Mouse (Mus musculus) cerebellum, postnatal 10 days (tissue): ENCODE measurements around the gene Bckdha.

Source experiments
- DNase-seq, 2 experiments: peaks; one replicate each; pipeline ENCODE4 v3.0.0; 2021; ENCODE audit warnings: mixed read lengths in 2 of 2

Gene Bckdha

DNA sequence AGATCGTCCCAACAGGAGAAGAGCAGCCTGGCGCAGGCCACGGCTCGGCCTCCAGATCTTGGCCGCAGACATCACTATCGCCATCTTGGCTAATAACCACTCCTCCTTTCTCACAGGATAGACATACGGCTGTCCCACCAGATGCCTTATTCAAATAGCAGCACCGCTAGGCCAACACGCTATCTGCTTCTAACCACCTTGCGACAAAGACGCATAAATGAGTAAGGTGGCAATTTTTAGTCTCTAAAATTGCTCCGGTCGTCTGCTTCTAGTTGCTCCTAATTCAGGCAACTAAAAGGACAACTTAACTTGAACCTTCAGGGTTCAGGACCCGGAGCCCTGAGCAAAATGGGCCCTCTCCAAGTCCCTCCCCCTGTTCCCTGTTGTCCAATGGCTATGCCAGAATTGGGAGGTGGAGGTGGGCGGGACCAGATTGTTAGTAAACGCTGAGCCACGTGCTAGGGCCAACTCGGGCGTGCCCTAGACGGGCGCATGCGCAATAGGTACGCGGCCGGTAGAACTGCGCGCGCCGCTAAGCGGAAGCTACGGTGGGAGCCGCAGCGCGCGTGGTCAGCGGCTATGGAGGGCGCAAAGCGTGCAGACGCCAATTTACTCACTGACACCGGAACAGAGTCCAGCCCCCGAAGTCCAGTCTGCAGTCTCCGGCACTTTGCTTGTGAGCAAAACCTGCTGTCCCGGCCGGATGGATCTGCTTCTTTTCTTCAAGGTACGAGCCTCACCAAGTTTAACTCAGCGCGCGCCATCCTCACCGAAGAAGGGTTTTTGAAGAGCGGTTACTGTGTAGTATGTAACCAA lies at the start of gene Bckdha, which contains the start of gene Exosc5:
Gene Bckdha, minus strand, starts transcription at position 325 of the 816 bp plus-strand sequence.
Gene Exosc5, plus strand, starts transcription at position 508 of the 816 bp plus-strand sequence.
- peak; percentile 100 for DNase-seq

DNA sequence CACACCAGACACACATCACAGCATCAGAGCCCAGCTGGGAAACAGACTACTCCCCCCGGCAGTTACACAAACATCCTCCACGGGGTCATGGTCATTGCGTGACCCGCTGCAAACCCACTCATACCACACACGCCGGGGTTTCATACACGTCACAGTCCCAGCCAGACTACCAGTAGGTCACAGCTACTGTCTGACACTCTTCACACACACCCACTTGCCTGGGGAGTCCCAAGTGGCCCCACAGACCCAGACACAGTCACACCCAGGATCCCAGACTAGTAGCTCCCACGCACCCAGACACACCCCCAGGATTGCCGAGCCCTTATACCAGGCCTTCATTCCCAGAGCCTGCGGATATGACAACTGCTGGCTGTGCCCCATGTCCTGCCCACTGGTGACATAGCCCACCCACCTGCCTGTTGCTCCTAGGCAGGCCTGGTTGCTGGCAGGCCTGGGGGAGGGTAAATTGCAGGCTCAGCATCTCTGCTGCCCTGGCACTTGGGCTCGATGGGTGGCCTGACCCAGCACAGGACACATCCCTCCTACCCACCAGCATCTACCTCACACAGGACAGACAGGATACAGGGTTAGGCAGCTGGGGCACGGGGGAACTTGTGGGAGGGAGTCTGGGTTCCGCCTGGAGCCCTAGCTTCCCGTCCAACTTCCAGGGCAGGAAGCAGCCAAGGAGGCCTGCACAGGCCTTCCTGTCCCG lies 49.0 kb upstream of the Bckdha start:
- peak in 1 of 2 experiments; percentile 34 for DNase-seq

DNA sequence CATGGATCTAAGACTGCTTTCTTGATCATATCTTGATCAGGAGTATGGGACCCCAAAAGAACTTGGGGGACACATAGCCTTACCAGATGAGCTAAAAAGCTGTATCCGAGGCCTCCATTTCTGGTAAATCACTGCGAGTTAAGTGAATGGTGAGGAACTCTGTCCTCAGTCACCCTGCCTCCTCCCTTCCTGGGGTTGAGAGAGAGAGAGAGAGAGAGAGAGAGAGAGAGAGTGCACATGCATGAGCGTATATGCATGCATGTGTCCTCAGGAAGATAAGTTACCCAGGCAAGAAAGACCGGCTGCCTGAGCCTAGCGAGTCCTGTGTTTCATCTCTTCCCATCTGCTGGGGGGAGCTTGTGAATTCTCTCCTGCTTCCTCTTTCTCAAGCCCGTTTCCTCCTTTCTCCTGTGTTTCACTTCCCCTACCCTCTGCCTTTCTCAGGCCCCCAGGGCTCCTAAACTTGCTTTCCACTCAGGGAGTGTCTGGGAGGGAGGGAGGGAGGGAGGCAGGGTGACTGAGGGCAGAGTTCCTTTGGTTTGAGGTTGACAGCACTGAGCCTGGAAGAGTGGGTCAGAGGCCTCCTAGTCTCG lies 47.9 kb upstream of the Bckdha start:
- no peak for DNase-seq

DNA sequence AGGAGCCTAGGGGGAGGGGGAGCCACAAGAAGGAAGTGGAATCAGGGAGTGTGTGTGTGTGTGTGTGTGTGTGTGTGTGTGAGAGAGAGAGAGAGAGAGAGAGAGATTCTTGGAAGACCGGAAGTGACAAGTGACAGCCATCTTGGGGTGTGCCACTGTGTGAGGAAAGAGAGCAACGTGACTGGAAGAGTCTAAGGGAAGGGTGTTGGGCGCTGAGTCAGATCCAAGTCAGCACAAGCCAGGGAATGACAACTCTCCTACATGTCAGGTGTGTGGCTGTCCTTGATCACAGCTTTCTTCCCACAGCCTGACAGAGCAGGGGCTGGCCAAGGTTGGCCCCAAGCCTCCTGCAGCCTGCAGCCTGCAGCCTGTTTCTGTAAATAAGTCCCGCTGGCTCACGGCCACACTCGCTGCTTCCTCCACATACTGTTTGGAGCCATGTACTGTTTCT lies 47.0 kb upstream of the Bckdha start:
- DNase-seq = peak; percentile 81 to 85

DNA sequence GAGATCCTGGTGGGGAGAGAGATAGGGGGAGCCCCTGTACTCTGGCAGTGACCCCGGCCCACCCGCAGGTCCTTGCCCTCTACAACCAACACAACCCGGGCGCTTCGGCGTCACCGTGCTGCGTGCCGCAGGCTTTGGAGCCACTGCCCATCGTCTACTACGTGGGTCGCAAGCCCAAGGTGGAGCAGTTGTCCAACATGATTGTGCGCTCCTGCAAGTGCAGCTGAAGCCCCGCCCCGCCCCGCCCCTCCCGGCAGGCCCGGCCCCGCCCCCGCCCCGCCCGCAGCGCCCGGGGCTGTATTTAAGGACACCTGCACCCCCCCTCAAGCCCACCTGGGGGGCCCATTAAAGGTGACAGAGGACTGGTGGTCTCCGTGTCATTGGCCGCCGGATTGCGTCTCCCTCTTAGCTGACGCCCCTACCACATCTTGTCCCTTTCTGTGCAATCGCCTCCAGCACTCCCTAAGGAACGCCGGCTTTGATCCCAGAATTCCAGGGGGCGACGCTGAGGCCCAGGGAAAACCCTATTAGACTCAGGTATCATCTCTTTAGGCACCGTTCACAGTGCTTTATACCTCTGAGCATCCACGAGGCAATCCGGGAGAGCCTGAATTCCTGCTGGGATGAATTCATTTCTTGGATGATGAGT lies 46.1 kb upstream of the Bckdha start:
- DNase-seq = peak; percentile 52

DNA sequence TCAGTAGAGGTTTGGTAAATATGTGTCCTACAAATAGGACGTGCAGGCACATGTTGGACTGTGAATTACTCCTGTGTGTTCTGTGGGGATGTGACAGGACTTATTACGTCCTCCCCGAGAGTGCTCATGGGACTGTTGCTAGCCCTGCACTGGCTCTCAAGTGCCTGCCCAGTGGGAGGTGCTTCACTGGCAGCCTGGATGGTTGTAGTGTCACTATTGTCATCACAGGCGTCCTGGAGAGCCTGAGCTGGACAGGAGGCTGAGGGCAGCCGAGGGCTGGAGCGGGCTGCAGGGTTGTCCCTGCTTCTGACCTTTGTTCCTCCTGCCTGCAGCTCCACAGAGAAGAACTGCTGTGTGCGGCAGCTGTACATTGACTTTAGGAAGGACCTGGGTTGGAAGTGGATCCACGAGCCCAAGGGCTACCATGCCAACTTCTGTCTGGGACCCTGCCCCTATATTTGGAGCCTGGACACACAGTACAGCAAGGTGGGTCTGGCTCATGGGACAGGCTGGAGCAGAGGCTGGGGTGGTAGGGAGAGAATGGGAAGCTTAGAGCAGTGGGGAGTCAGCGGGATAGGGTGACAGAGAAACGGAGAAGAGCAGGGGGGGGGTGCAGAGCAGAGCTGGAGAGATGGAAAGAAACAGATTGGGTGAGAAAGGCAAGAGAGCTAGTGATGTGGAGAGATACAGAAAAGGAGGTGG lies 45.2 kb upstream of the Bckdha start:
- DNase-seq = no peak

DNA sequence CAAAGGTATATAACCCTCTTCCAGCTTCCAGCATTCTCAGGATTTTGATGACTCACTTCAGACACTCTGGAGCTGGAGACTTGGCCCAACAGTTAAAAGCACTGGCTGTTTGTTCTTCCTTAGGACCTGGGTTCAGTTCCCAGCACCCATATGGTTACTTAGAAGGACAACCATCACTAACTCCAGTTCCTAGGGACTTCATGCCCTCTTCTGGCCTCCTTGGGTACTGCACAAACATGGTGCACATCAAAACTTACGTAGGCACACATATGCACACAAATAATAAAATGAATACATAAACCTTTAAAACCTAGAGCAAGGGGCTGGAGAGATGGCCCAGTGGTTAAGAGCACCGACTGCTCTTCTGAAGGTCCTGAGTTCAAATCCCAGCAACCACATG lies 43.6 kb upstream of the Bckdha start:
- no peak for DNase-seq

DNA sequence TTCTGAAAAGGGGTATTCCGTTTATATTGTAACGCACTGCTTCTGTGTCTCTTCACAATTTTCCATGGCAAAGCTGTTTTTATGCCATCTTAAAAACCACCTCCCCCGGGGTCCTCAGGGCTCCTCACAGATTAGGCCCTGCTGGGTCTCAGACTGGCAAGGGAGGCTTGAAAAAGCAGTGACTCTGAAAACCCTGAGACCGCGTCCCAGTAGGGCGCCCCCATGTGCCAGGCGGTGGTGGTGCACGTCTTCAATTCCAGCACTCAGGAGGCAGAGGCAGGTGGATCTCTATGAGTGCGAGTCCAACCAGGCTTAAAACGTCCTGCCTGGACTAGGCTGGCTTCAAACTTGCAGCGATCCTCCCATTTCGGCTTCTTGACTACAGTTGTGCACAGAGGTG lies 42.0 kb upstream of the Bckdha start:
- no peak for DNase-seq

DNA sequence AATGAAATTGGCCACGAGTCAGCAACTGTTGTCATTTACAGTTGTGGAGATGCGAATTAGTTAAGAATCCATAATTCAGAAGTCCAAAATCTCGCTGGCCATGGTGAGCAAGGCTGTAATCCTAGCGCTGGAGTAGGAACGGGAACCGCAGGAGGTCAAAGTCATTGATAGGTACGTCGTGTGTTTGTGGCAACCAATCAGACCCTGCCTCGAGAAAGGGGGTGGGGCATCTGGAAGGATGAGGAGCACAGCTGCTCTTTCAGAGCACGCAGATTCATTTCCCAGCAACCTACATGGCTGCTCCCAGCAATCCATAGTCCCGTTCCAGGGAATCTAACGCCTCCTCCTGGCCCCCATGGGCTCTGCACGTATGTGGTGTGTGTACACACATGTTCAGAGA lies 41.1 kb upstream of the Bckdha start:
- no peak for DNase-seq

DNA sequence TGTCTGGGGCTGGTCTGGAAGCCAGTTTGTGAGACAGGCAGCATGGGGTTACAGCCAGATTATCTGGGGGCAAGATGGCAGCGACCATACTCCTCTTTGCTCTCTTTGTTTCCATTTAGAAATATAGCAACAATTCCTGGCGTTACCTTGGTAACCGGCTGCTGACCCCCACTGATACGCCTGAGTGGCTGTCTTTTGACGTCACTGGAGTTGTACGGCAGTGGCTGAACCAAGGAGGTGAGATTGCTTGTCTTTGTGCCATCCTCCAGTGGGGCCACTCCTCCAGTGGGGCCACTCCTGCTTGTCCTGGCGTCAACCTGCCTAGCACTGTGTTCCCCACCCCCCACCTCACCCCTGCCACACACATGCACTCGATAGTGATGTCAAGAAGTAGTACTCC lies 35.3 kb upstream of the Bckdha start:
- no peak for DNase-seq

DNA sequence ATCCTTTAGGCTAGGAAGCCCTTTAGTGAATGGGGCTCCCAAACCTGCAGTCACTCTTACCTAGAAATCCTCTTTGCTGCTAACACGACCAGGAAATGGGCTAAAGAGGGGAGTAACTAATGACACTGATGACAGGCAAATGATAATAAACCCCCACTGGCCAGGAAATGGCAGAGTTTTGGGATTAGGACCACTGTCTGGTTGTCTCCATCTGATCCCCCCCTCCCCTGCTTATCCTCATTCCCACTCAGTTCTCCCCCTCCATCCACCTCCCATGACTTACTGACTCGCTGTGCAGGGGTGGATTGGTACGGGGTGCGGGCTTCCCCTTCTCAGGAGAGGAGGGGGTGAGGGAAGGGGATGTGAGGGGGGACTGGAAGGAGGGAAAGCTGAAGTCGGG lies 31.3 kb upstream of the Bckdha start:
- DNase-seq = no peak

DNA sequence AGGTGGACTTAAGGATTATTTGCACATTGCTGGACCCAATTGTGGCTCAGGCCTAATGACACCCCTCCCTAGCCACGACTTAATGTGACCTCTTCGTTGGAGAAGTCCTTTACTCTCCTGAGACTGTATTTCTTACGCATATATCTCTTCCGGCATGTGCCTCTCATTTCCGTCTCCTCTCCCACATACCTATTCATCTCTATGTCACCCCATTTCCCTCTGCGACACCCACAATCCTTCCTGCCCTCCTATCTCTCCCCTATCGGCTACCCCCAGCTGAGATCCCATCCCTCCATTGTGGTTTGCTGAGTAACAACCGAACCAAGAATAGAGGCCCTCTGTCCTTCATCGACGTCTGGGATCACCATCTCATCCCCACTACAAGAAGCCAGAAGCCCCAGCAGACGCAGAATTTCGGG lies 30.8 kb upstream of the Bckdha start:
- DNase-seq = no peak

DNA sequence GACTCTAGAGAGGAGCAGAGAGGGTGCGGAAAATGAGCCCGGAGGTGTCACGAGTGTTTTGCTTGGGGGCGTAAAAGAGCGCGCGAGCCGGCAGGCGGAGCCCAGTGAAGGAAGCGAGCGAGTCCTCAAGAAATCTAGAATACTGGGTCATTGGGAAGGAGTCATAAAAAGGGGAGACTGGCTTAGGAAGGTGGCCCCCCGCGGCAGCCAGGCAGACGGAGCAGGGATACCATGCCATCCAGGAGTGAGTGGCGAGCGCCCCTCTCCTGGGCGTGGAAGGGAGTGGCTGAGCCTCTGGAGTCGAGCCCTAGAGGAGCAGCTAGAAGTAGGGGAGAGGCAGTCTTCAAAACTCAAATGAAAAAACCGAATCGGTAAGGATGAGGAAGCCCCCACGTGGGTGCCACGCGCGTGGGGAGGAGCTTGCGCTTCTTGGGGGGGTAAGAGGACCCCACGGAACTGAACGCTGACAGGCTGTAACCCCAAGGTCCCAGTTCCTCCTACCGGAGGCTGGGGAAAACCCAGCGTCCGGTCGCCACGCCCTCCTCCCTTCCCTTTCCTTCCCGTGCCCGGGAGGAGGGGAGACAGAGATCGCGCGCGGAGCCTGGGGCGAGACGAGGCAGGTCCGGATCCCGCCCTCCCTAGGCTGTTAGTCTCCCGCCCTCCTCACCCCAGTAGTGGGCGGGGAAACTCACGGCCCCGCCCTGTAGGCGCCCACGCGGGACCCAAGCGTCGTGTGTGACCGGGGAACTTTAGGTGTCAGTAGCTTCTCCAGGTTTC lies 30.2 kb upstream of the Bckdha start:
- DNase-seq = peak; percentile 60 to 65

DNA sequence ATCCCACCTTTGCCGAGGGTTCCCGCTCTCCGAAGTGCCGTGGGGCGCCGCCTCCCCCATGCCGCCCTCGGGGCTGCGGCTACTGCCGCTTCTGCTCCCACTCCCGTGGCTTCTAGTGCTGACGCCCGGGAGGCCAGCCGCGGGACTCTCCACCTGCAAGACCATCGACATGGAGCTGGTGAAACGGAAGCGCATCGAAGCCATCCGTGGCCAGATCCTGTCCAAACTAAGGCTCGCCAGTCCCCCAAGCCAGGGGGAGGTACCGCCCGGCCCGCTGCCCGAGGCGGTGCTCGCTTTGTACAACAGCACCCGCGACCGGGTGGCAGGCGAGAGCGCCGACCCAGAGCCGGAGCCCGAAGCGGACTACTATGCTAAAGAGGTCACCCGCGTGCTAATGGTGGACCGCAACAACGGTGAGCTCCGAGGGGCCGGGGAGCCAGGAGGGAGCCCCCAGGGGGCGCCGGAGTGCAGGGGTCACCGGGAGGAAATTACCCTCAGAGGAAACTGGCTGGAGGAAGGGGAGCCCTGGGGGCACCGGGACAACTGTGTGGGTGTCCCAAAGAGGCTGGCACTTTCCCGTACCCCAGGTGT lies 29.1 kb upstream of the Bckdha start:
- peak; percentile 62 to 66 for DNase-seq

DNA sequence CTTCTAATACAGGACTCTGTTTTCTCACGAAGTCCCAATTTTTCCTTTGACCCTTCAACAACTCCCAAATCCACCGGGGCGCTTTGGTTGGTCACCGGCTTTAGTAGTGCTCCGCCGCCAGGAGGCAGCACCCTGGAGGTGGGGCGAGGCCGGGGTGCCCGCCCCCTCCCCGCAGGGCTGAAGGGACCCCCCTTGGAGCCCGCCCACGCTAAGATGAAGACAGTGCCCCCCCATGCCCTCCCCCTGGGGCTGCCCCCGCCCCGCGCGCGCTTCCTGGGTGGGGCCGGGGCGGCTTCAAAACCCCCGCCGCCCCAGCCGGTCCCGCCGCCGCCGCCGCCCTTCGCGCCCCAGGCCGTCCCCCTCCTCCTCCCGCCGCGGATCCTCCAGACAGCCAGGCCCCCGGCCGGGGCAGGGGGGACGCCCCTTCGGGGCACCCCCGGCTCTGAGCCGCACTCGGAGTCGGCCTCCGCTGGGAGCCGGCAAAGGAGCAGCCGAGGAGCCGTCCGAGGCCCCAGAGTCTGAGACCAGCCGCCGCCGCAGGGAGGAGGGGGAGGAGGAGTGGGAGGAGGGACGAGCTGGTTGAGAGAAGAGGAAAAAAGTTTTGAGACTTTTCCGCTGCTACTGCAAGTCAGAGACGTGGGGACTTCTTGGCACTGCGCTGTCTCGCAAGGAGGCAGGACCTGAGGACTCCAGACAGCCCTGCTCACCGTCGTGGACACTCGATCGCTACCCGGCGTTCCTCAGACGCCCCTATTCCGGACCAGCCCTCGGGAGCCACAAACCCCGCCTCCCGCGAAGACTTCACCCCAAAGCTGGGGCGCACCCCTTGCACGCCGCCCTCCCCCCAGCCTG lies 28.1 kb upstream of the Bckdha start, which contains the start of gene Tgfb1:
Gene Tgfb1, plus strand, starts transcription at position 323 of the 852 bp plus-strand sequence.
- DNase-seq = peak; percentile 61 to 69

DNA sequence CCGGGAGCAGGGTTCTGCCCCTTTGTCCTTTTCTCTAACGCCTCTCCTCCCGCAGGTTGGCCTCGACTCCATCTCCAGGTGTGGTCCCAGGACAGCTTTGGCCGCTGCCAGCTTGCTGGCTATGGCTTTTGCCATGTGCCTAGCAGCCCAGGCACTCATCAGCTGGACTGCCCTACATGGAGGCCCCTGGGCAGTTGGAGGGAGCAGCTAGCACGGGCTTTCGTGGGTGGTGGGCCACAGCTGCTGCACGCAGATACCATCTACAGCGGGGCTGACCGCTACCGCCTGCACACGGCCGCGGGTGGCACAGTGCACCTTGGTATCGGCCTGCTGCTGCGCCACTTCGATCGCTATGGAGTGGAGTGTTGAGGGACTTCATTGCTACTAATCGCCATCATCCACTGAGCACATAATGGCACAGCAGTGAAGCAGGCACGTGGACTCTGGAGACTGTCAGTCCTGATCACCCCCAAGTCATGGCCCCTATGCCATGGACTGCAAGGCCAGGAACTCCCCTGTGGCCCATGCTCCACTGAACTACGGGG lies 27.2 kb upstream of the Bckdha start:
- DNase-seq = no peak

DNA sequence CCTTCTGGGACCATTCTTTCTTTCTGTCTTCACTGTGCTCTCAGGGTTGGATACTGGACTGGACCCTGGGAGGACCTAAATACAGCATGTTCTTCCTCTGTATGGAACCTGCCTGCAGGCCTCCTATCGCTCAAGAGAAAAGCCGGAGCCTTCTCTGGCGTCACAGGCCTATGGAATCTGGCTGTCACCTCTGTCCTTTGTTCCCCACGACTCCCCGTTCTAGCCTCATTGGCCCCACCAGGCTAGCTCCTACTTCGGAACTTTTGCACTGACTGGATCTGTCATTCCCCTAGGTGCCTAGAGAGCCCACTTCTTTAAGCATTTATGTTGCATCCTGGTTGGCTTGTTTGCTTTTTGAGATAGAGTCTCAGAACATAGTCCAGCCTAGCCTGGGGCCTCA lies 25.9 kb upstream of the Bckdha start:
- DNase-seq = no peak

DNA sequence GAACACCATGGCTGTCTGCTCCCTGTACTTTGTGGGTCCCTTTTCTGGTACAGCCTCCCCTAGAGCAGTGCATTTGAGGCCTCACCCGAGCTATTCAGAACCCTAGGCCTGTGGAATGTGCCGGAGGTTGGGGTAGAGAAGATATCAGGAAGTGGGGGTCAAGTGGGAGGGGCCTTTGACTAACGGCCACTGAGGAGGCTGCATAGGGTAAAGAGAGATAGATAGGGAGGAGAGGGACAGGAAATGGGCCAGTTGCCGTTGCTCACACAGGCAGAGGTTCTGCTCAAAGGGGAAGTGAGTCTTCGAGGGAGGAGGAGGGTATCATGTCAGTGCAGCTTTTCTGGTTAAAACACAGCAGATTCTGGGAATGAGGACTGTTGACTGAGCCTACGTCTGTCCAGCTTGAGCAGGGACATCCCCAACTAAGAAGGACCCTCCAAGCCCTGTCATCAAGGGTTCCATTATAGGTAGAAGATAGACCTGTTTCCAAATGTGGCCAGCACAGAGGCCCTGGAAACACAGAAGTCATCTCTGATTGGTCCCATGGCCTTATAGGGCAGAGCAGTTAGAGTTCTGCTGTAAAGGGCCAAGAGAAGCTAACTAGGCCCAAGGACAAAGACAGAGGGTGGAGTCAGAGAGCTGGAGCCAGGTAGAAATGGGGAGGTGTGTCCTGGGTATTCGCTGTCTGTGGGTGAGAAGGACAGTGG lies 24.8 kb upstream of the Bckdha start:
- DNase-seq = no peak
